Mouse (Mus musculus) retina, adult 2 months (tissue): ENCODE results near the gene Capzb.
A peak's percentile ranks its signal among the peaks of the same experiment; 100 is the strongest.

Experiments
- DNase-seq: peaks from one replicate; pipeline ENCODE4 v3.0.0-alpha.2; 2012; ENCODE audit warnings: low read depth, low spot score

Gene Capzb

GRCm38 (mm10) chr4:139305521-139305920, 112.8 kb downstream of the Capzb start:
- no peak for DNase-seq

- DNase-seq, result no peak
Measured at GRCm38 (mm10) chr4:139307916-139308315, 115.2 kb downstream of the Capzb start.

DNA sequence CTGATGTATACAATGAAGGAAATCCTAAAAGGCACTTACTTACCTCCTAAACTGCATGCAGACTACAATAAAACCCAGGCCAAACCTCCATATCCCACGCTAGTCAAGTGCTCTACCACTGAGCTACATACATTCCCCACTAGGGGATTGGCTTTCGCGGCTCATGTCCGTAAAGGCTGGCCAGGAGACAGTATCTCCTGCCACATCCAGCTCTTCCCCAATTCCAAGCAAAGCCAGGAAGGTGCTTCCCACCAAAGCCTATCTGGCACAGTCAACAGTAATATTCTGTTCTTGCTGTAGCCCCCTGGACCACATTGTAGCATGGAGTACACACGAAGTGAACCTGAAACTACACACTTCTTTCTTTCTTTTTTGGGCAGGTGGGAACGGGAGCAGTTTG, 117.0 kb downstream of the Capzb start:
- no peak for DNase-seq

GRCm38 (mm10) chr4:139310171-139310898, 117.6 kb downstream of the Capzb start, which contains the start of the genes Pqlc2 and Akr7a5:
TSS of gene Pqlc2 (minus strand) at chr4:139310708.
TSS of gene Akr7a5 (plus strand) at chr4:139310744.
- peak; percentile 86 for DNase-seq

GRCm38 (mm10) chr4:139310899-139311701, 118.4 kb downstream of the Capzb start:
- no peak for DNase-seq

- no peak for DNase-seq
Measured at GRCm38 (mm10) chr4:139311707-139312106, 119.0 kb downstream of the Capzb start.

- DNase-seq, result no peak
Measured at GRCm38 (mm10) chr4:139312632-139313031, 119.9 kb downstream of the Capzb start.

GRCm38 (mm10) chr4:139318449-139318848, 125.8 kb downstream of the Capzb start:
- no peak for DNase-seq

DNA sequence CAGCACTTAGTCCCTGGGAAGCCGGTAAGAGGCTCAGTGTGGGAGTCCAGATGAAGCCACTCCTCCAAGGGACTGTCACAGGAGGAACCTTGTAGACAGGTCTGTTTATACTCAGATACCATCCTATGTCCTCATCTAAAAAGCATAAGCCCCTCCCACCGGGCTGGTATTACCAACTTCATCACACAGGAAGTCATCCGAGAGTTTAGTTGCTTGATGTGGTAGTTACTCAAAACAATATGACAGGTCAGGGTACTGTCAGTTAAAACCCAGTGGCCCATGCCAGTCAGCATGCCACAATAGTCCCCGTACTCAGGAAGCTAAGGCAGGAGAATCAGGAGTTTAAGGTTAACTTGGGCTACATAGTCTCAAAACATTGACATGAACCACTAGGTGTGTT, 127.0 kb downstream of the Capzb start:
- DNase-seq, result no peak

DNA sequence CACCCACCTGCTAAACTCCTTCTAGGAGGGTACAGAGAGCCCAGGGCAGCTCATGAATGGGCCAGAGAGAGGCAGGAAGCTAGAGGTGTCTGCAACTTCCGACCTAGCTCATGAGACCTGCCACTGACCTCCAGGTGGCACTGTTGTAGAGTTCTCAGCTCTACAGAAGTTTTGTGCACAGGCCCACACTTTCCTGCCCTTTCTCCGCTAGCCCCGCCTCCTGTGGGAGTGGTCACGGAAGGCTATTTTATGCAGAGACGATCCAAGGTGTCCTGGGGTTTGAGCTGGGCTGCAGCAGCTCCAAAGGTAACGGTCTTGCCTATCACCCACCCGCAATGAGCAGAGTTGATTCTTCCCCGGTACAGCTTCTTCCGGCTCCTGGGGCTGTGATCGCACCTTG, 137.9 kb downstream of the Capzb start:
- no peak for DNase-seq

DNA sequence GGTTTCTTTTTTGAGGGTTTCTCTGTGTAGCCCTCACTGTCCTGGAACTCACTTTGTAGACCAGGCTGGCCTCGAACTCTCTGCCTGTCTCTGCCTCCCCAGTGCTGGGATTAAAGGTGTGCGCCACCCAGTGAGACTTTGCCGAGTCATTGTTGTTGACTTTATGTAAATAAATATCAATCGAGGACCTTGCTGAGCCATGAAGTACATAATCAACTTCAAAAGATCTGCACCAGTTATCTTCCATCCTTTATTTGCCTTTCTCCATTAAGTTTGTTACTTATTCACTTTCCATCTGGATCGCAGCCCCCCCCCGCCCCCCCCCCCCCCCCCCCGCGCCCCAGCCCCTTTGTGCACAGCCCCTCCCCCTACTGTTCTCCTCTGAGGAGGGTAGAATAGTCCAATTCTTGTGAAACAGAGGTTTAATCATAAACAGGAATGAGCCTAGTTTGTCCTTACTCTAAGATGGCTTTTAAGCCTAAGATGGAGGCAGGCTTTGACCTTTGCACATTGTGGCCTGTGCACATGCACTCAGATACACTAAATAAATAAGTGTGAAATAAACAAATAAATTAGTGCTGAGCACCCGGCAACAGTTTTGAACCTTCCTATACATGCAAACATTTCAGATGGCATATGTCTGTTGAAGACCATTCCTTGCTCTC, 142.1 kb downstream of the Capzb start:
- DNase-seq, result no peak

GRCm38 (mm10) chr4:139335507-139335906, 142.8 kb downstream of the Capzb start:
- no peak for DNase-seq

GRCm38 (mm10) chr4:139336822-139337483, 144.3 kb downstream of the Capzb start:
- DNase-seq, result peak; percentile 53

- DNase-seq, result no peak
Measured at GRCm38 (mm10) chr4:139338145-139338544, 145.4 kb downstream of the Capzb start.

DNA sequence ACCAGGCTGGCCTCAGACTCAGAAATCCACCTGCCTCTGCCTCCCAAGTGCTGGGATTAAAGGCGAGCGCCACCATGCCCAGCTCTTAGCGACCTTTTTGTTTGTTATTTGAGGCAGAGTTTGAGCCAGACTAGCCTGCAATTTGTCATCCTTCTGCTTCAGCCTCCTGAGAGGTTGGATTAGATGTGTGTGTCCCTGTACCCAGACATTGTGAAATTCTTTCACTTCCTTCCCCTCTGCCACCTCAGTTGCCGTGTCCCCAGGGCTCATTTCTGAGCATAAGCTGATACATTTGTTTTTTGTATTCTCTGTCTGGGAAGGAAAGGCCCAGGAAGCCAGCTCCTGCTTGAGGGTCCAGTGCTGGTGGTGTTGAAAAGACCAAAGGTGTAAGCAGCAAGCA, 148.1 kb downstream of the Capzb start:
- DNase-seq, result no peak
